Mouse (Mus musculus): ENCODE measurements around the gene Gm5799.
"Not testable (repeated sequence)": the region's sequence is repeated elsewhere in the genome, so short reads cannot be mapped to it uniquely, and the experiment has no call there.

Gm5799 gene

DNA sequence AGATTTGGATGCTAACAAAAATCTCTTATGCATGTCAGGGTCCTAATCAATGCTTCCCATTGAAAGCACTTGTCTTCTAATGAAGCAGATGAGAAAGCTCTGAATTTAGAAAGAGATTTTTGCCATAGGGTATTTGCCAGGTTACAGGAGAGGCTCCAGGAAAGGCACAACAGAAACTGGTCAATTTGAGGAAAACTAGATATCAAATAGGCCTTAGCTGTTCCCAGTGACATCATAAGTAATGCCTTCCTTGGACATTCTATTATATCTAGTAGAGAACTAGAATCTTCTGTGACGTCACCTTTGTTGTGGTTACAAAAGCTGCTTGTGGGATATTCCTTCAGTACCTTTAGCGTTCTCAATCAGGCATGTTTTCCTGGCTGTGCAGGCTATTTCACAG is at the start of gene Gm5799:
Gm5799 (plus strand) TSS at position 301 of the 400 bp plus-strand sequence.
- DNase-seq = not testable (repeated sequence)

DNA sequence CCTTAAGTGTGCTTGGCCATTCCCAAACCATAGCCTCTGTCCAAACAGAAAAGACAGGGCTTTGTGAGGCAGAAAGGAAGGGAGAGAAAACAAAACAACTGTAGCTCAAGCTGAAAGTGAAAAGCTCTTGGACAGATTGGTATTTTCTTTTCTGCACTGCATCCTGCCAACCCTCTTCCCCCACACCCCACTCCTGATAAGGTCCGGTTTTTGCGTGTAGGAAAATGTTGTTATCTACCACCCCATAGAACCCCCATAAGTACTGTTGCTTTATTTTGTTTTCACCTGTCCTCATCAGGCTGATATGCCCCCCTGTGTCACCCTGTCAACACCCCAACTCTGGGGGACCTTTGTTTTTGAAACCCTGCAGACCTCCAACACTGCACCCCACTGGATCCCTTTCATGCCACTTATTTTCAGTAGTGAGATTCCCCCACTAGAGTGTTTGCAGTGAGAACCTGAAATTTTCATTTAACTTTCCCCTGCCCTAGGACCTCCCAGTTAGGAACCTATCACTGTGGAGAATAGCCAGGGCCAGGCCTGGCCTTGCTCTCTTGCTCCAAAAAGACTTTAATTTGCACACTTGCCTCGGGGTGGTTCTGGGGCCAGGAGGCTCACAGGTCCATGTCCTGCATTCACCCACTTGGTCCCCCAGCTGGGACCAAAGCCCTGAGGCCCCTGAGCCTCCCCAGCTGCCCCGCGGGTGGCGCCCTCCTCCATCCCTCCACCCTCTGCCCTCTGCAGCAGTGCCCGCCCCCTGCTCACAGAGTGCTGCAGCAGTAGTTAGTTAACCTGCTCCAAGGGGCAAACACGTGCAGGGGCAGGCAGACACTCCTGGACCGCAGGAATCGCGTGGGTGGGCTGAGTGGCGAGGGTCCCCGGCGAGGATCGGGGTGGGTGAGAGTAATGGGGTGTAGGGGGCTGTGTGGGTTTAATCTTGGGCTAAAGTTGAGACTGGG is 12.0 kb upstream of the Gm5799 start:
- peak; percentile 93 for DNase-seq

- DNase-seq = not testable (repeated sequence)
These were observed 11.4 kb upstream of the Gm5799 start for GRCm38 (mm10) chr14:43532011-43532383.

DNA sequence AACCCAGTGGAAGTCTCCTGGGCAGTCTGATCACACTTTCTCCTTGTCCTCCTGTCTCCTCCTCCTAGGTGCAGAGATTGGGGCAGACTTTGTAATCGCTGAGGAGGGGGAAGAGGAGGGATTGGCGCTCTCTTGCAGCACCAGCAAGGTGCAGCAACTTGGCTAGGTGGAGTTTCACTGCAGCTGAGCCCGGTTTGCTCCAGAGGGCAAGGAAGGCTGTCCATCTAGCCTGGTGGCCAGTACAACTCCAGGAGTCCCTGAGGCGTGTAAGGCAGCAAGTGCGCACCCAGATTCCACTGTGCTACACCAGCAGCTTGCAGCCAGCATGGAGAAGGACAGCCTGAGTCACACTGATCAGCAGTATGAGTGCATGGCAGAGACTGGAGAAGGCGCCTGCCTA is 11.0 kb upstream of the Gm5799 start:
- peak; percentile 95 for DNase-seq

DNA sequence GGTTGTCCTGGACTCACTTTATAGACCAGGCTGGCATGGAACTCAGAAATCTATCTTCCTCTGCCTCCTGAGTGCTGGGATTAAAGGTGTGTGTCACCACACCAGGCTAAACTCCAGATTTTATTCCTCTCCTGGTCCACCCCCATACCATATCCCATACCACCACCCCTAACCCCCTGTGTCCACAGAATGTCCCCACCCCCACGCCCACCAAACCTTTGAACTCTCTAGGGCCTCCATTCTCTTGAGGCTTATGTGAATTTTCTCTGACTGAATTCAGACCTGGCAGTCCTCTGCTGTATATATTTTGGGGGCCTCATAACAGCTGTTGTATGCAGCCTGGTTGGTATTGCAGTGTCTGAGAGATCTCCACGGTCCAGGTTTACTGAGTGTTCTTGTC is 5.2 kb upstream of the Gm5799 start:
- peak; percentile 94 for DNase-seq

DNA sequence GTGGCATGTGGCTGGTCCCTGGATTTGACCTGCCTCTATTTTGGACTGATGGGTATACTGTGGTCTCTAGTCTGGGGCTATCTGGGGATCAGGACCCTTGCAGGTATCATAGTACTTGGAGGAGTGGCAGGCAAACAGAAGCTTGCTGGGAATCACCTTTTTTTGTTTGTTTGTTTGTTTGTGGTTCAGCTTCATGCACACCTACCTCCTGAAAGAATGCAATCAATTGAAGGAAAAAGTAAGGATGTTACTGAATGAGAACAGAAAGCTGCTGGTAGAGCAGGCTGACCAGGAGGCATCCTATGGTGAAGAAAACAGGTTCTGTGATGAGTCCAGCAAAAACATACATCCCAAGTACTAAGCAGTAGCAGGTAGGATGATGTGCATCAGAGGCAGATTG is 2.9 kb downstream of the Gm5799 start:
- peak; percentile 90 for DNase-seq

DNA sequence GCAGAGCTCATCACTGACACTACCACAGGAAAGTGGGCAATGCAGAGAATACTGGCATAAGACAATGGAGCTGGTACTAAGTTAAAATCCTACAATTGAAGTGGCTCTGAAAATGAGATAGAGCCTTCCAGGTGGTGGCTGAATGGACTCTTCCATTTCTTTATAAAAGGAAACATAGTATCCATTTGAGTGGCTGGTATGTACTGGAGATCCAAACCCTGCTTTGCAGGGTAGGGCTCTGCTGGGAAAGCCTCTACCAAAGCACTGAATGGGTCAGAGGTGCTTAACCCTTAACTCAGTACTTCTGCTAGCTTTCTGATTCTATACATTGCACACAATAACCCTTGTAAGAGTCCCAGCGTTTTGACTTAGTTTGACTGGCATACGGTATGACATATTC is 8.9 kb downstream of the Gm5799 start:
- DNase-seq = peak; percentile 92

- DNase-seq = peak; percentile 85
These were observed 34.6 kb downstream of the Gm5799 start for GRCm38 (mm10) chr14:43577969-43578368.

DNA sequence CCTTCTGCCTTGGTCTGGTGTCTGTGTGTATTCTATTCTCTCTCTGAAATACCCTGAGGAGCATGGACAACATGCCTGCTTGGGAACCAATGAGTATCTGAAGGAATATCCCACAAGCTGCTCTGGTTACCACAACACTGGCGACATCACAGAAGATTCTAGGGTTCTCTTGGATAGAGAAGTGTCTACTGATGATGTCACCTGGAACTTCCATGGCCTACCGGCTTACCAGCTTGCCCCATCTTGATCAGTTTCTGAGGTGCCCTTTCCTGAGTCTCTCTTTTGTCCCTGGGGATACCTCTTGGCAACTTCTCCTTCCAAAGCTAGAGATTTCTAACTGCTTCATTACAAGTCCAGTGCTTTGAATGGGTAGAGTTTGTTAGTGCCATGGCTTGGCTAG is 35.7 kb downstream of the Gm5799 start, which contains the start of gene Gm17654:
Gm17654 (minus strand) TSS at position 101 of the 400 bp plus-strand sequence.
- not testable (repeated sequence) for DNase-seq

Measured in heart, adult 11 months (tissue).